Mouse (Mus musculus) kidney, embryonic 14.5 days (tissue): ENCODE measurements around the gene Tacc2. TPM values are rescaled to one million over a fixed set of nuclear protein-coding genes. Genes with fewer than 3 reads are reported as not detected.
A peak's percentile ranks its signal among the peaks of the same experiment; 100 is the strongest.

Experiments used
- ATAC-seq: fragments of 200-750 bp; cut with Nextera tagmentation; 2 replicates; pipeline ENCODE4 v1.8.0; 2017; ENCODE audit warnings: moderate number of reproducible peaks, mild to moderate bottlenecking, moderate TSS enrichment, moderate library complexity; ENCODE audit not compliant: low FRiP score, low TSS enrichment
- H3K27ac ChIP-seq: fragments of 300-500 bp; sonication (generic); 2 replicates; pipeline ENCODE4 v1.5.1; 2014; ENCODE audit warnings: low read depth, mild to moderate bottlenecking, low read length, moderate library complexity, mixed read lengths
- H3K27me3 ChIP-seq: fragments of 300-500 bp; sonication (generic); 2 replicates; pipeline ENCODE4 v1.6.1; 2014; ENCODE audit warnings: mild to moderate bottlenecking, low read length; ENCODE audit not compliant: control insufficient read depth, insufficient read depth
- H3K36me3 ChIP-seq: fragments of 300-500 bp; sonication (generic); 2 replicates; pipeline ENCODE4 v1.6.1; 2014; ENCODE audit warnings: low read length, mixed read lengths; ENCODE audit not compliant: control insufficient read depth, insufficient read depth
- H3K4me1 ChIP-seq: fragments of 300-500 bp; sonication (generic); 2 replicates; pipeline ENCODE4 v1.6.1; 2014; ENCODE audit warnings: low read length, mixed read lengths; ENCODE audit not compliant: control insufficient read depth, insufficient read depth
- H3K4me2 ChIP-seq: fragments of 300-500 bp; sonication (generic); replicated peaks from 2 replicates; pipeline ENCODE4 v1.6.1; 2014; ENCODE audit warnings: low read depth, mild to moderate bottlenecking, low read length
- H3K4me3 ChIP-seq: fragments of 300-500 bp; sonication (generic); 2 replicates; pipeline ENCODE4 v1.5.1; 2014; ENCODE audit warnings: mild to moderate bottlenecking, low read length
- H3K9ac ChIP-seq: fragments of 300-500 bp; sonication (generic); 2 replicates; pipeline ENCODE4 v1.6.1; 2014; ENCODE audit warnings: low read depth, mild to moderate bottlenecking, low read length, moderate library complexity
- H3K9me3 ChIP-seq: fragments of 300-500 bp; sonication (generic); 2 replicates; pipeline ENCODE4 v1.6.1; 2016; ENCODE audit warnings: low read length; ENCODE audit not compliant: control insufficient read depth
- WGBS: fragments of 180-500 bp; shearing (Covaris S2); extraction: QIAGEN DNeasy Blood & Tissue Kit; methylation state at CpG from one replicate; pipeline ENCODE4 v1.1.7; 2014; 5-methylcytosine and 5-hydroxymethylcytosine counted together
- polyA plus RNA-seq: library from polyadenylated mRNA; unstranded; fragments of >200 nt; fragmentation: Nextera tagmentation; extraction: Ambion mirVana; gene quantifications from 2 replicates; pipeline ENCODE4 v1.2.1, GENCODE M21; 2014

Tacc2 gene
- polyA plus RNA-seq, 1 experiment from 2014 or later, result 41.5 TPM

DNA sequence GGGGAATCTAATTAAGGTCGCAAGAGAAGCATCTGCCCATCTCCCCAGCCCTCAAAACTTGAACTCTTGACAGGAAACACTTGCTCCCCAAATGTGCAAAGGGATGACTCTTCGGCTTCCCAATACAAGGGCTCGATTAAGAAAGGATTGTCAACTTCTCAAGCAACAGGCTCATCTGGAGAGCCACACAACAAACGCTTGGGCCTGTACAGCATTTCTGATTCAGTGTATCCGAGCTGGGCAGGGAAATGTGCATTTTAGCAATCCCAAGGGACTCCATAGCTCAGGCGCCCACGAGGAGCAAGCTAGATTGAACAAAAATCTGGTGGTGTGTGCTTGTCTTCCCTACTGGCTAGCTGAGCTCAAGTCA is 30.8 kb upstream of the Tacc2 start:
- WGBS, result 7% methylated on average over 7 of the region's 7 CpGs
- peak overlapping the region; percentile 99 for H3K9ac ChIP-seq

DNA sequence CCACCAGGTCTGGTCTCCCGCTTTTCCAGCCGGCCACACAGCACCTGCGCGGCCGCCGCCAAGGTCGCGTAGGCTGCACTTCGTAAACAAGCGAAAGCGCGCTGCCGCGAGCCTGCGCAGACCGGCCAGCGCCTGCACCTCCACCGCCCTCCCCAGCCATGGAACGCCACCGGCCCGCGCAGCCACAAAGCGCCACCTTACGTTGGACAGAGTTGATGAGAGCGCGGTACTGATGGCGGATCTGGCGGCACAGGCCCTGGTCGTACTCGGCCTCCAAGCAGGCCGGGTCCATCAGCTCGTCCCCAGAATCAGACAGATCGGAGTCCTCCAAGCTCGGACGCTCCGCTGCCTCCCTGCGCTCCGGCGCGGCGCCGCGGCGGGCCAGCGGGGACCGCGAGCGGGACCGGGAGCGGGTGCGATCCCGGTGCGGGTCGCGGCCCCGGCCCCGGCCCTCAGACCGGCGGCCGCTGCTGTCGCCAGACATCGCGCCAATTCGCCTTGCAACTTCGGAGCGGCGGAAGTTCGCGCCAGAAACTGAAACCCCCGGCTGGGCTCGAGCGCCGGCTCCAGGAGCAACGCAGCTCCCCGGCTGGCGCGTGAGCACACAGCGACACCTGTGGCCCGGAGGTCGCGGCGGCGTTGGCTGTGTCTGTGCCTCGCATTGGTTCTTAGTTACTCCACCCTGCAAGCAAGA is 30.3 kb upstream of the Tacc2 start:
- peaks cover 33% of the 10 kb centered on the region for H3K36me3 ChIP-seq
- peak; percentile 95 for ATAC-seq
- under 1% methylated on average over 76 of the region's 84 CpGs for WGBS
- peaks cover 9% of the 10 kb centered on the region for H3K4me1 ChIP-seq
- H3K9ac ChIP-seq, result peak overlapping the region; percentile 99
- H3K4me3 ChIP-seq, result peak overlapping the region; percentile 94
- no peaks in the 10 kb centered on the region; the same call in 1 of the 2 replicates for H3K9me3 ChIP-seq
- H3K27ac ChIP-seq, result peak overlapping the region; percentile 100
- no peaks in the 10 kb centered on the region for H3K27me3 ChIP-seq
- H3K4me2 ChIP-seq, result peak overlapping the region; percentile 88

More for the DNA sequence above, 30.8 kb upstream of the Tacc2 start:
- peak overlapping the region; percentile 100 for H3K27ac ChIP-seq
- peaks cover 9% of the 10 kb centered on the region for H3K4me1 ChIP-seq
- H3K27me3 ChIP-seq, result no peaks in the 10 kb centered on the region
- H3K9me3 ChIP-seq, result no peaks in the 10 kb centered on the region; the same call in 1 of the 2 replicates
- peaks cover 38% of the 10 kb centered on the region for H3K36me3 ChIP-seq
- peak overlapping the region; percentile 88 for H3K4me2 ChIP-seq
- no peak for ATAC-seq
- peak overlapping the region; percentile 94 for H3K4me3 ChIP-seq

DNA sequence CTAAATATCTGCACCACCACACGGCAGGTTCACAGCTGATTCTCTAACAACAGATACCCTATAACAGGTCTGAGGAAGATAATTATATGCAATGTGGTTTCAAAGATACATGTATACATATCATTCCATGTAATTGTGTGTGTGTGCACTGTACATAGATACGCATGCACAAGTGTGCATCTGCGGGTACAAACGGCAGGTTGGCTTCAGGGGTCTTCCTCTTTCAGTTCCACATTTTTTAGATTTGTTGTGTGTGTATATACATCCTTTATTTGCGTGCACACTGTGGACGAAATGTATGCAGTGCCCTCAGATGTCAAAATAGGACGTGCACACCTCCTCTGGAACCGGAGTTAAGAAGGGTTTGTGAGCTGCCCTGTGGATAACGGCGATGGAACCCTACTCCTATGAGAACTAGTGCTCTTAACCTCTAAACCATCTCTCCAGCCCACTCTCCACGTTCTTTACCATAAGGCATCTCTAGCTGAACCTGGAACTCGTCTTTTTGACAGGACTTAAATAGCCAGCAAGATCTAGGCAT is 29.5 kb upstream of the Tacc2 start:
- WGBS, result 87% methylated on average over 12 of the region's 12 CpGs
- H3K4me2 ChIP-seq, result 0 out of 2 replicates have a peak overlapping the region, but pooled peaks have one; percentile 4
- H3K27me3 ChIP-seq, result no peaks in the 10 kb centered on the region
- peak overlapping the region; percentile 94; the same call in 1 of the 2 replicates for H3K4me3 ChIP-seq
- H3K9me3 ChIP-seq, result no peaks in the 10 kb centered on the region; the same call in 1 of the 2 replicates
- peaks cover 26% of the 10 kb centered on the region for H3K36me3 ChIP-seq
- peaks cover 9% of the 10 kb centered on the region for H3K4me1 ChIP-seq
- ATAC-seq, result no peak
- peak overlapping the region; percentile 99; the same call in 1 of the 2 replicates for H3K9ac ChIP-seq
- no peak overlapping the region for H3K27ac ChIP-seq

DNA sequence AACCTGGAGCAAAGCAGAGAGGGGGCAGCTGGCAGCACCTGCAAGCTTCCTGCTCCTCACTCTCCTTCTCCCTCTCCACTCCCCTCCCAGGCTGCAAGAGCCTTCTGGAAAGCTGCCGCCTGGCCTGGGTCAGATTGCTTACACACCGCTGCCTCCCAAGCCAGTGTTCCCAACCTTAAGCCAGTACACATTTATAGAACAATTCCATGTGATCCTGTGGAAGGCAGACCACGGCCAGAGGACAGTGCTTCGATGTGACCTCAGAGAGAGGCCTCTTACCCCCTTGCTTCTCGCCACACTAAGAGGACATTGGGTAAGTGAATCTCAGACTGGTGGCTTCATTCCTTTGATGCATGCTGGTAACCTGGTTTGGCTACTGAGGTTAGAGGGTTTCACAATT is 24.5 kb upstream of the Tacc2 start:
- Histone ChIP-seq H3K9me3 (no peaks in the 10 kb centered on the region; the same call in 1 of the 2 replicates), H3K27ac (no peak overlapping the region), H3K4me2 (no peak overlapping the region), H3K4me1 (no peaks in the 10 kb centered on the region), H3K4me3 (no peak overlapping the region), H3K27me3 (no peaks in the 10 kb centered on the region), H3K9ac (no peak overlapping the region), H3K36me3 (no peaks in the 10 kb centered on the region)
- no peak for ATAC-seq
- WGBS, result 51% methylated on average over 5 of the region's 5 CpGs

DNA sequence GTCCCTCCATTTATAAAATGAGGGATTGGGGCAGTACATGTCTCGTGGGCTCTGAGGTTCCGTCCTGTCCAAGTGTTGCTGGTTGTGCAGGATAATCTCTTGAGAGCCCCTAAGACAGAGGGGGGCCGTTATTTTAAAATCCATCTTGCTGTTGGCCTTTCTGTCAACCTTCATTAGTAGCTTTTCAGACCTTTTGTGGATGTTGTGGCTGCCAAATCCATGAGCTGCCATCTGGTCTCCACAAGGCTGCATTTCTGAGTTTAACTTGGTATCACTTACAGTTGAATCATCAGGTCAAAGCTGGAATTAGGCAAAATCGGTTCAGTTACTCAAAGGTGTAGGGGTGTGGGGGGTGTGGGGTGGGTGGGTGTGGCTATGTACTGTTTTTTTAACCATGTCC is 23.9 kb upstream of the Tacc2 start:
- H3K4me1 ChIP-seq, result no peaks in the 10 kb centered on the region
- H3K27ac ChIP-seq, result no peak overlapping the region
- H3K9ac ChIP-seq, result no peak overlapping the region
- 79% methylated on average over 4 of the region's 4 CpGs for WGBS
- no peak for ATAC-seq
- no peaks in the 10 kb centered on the region for H3K27me3 ChIP-seq
- no peaks in the 10 kb centered on the region; the same call in 1 of the 2 replicates for H3K9me3 ChIP-seq
- H3K4me2 ChIP-seq, result no peak overlapping the region
- H3K4me3 ChIP-seq, result no peak overlapping the region
- H3K36me3 ChIP-seq, result no peaks in the 10 kb centered on the region

GRCm38 (mm10) chr7:130555597-130555996 is 21.6 kb upstream of the Tacc2 start:
- H3K4me1 ChIP-seq, result no peaks in the 10 kb centered on the region
- no peak overlapping the region for H3K4me2 ChIP-seq
- no peak overlapping the region for H3K4me3 ChIP-seq
- no peak overlapping the region for H3K27ac ChIP-seq
- H3K27me3 ChIP-seq, result no peaks in the 10 kb centered on the region
- H3K9me3 ChIP-seq, result no peaks in the 10 kb centered on the region
- H3K9ac ChIP-seq, result no peak overlapping the region
- H3K36me3 ChIP-seq, result no peaks in the 10 kb centered on the region
- WGBS, result 77% methylated on average over 5 of the region's 5 CpGs
- no peak for ATAC-seq

- Histone ChIP-seq H3K4me3 (no peak overlapping the region), H3K36me3 (no peaks in the 10 kb centered on the region), H3K4me2 (no peak overlapping the region), H3K27me3 (no peaks in the 10 kb centered on the region), H3K9me3 (no peaks in the 10 kb centered on the region), H3K27ac (no peak overlapping the region), H3K4me1 (no peaks in the 10 kb centered on the region), H3K9ac (no peak overlapping the region)
- WGBS, result 76% methylated on average over 4 of the region's 4 CpGs
- no peak for ATAC-seq
These were observed 18.6 kb upstream of the Tacc2 start for GRCm38 (mm10) chr7:130558592-130558991.

- H3K4me2 ChIP-seq, result no peak overlapping the region
- H3K27me3 ChIP-seq, result no peaks in the 10 kb centered on the region
- ATAC-seq, result no peak
- H3K9me3 ChIP-seq, result no peaks in the 10 kb centered on the region
- no peak overlapping the region for H3K9ac ChIP-seq
- 81% methylated on average over 1 of the region's 1 CpGs for WGBS
- no peak overlapping the region for H3K4me3 ChIP-seq
- no peaks in the 10 kb centered on the region for H3K36me3 ChIP-seq
- H3K27ac ChIP-seq, result no peak overlapping the region
- no peaks in the 10 kb centered on the region for H3K4me1 ChIP-seq
These were observed 16.3 kb upstream of the Tacc2 start for GRCm38 (mm10) chr7:130560933-130561332.

GRCm38 (mm10) chr7:130563276-130563675 is 14.0 kb upstream of the Tacc2 start:
- H3K4me3 ChIP-seq, result no peak overlapping the region
- 91% methylated on average over 4 of the region's 4 CpGs for WGBS
- no peaks in the 10 kb centered on the region for H3K36me3 ChIP-seq
- H3K27ac ChIP-seq, result no peak overlapping the region
- no peaks in the 10 kb centered on the region for H3K9me3 ChIP-seq
- no peak overlapping the region for H3K4me2 ChIP-seq
- no peaks in the 10 kb centered on the region for H3K27me3 ChIP-seq
- H3K4me1 ChIP-seq, result no peaks in the 10 kb centered on the region
- no peak for ATAC-seq
- no peak overlapping the region for H3K9ac ChIP-seq
